Mouse (Mus musculus) embryonic facial prominence, embryonic 12.5 days (tissue): ENCODE measurements at regions not wholly inside any gene's neighbourhood (a gene's known extent, or its start where the extent isn't known, plus 50 kb on each side); places are given as distances from the start of the nearest gene placed in this dataset.

Experiments used
- ATAC-seq: fragments of 200-750 bp; cut with Nextera tagmentation; 2 replicates; pipeline ENCODE4 v1.8.0; 2017; ENCODE audit not compliant: insufficient number of reproducible peaks, insufficient read depth, low FRiP score, low TSS enrichment
- H3K27ac ChIP-seq: fragments of 300-500 bp; sonication (generic); 2 replicates; pipeline ENCODE4 v1.5.1; 2016; ENCODE audit warnings: mild to moderate bottlenecking
- H3K27me3 ChIP-seq: fragments of 300-500 bp; sonication (generic); 2 replicates; pipeline ENCODE4 v1.6.1; 2016; ENCODE audit warnings: mild to moderate bottlenecking, moderate library complexity
- H3K36me3 ChIP-seq: fragments of 300-500 bp; sonication (generic); 2 replicates; pipeline ENCODE4 v1.6.1; 2016; ENCODE audit warnings: mild to moderate bottlenecking
- H3K4me1 ChIP-seq: fragments of 300-500 bp; sonication (generic); 2 replicates; pipeline ENCODE4 v1.6.1; 2016
- H3K4me2 ChIP-seq: fragments of 300-500 bp; sonication (generic); replicated peaks from 2 replicates; pipeline ENCODE4 v1.6.1; 2016; ENCODE audit warnings: mild to moderate bottlenecking, moderate library complexity
- H3K4me3 ChIP-seq: fragments of 300-500 bp; sonication (generic); 2 replicates; pipeline ENCODE4 v1.5.1; 2016; ENCODE audit warnings: mild to moderate bottlenecking
- H3K9ac ChIP-seq: fragments of 300-500 bp; sonication (generic); 2 replicates; pipeline ENCODE4 v1.6.1; 2016; ENCODE audit warnings: mild to moderate bottlenecking, moderate library complexity
- H3K9me3 ChIP-seq: fragments of 300-500 bp; sonication (generic); 2 replicates; pipeline ENCODE4 v1.6.1; 2016; ENCODE audit warnings: mild to moderate bottlenecking, moderate library complexity
- WGBS: fragments of 180-500 bp; shearing (Covaris S2); methylation state at CpG from one replicate; pipeline ENCODE4 v1.1.7; 2016; 5-methylcytosine and 5-hydroxymethylcytosine counted together

GRCm38 (mm10) chr6:104055996-104056395 lies 436.6 kb upstream of the Cntn6 start:
- Histone ChIP-seq H3K27me3 (no peaks in the 10 kb centered on the region), H3K27ac (no peak overlapping the region), H3K9ac (no peak overlapping the region), H3K4me3 (no peak overlapping the region), H3K4me2 (no peak overlapping the region), H3K36me3 (no peaks in the 10 kb centered on the region), H3K4me1 (no peaks in the 10 kb centered on the region), H3K9me3 (no peaks in the 10 kb centered on the region)
- no peak for ATAC-seq
- 84% methylated on average over 1 of the region's 1 CpGs for WGBS

- Histone ChIP-seq H3K27ac (no peak overlapping the region), H3K4me2 (no peak overlapping the region), H3K36me3 (no peaks in the 10 kb centered on the region), H3K4me3 (no peak overlapping the region), H3K9me3 (no peaks in the 10 kb centered on the region), H3K4me1 (no peaks in the 10 kb centered on the region), H3K9ac (no peak overlapping the region), H3K27me3 (no peaks in the 10 kb centered on the region)
- ATAC-seq: no peak
Observed at GRCm38 (mm10) chr6:104061692-104062263, 430.8 kb upstream of the Cntn6 start.

- WGBS: 50% methylated on average over 3 of the region's 3 CpGs
- H3K9ac ChIP-seq: no peak overlapping the region
- ATAC-seq: no peak
Observed at GRCm38 (mm10) chr6:104080581-104080980, 412.0 kb upstream of the Cntn6 start.

GRCm38 (mm10) chr6:104082242-104082641 lies 410.3 kb upstream of the Cntn6 start:
- Histone ChIP-seq H3K9ac (no peak overlapping the region), H3K9me3 (no peaks in the 10 kb centered on the region), H3K4me1 (no peaks in the 10 kb centered on the region), H3K4me2 (no peak overlapping the region), H3K4me3 (no peak overlapping the region), H3K36me3 (no peaks in the 10 kb centered on the region), H3K27me3 (0 out of 2 replicates have a peak, but pooled peaks cover 2% of the 10 kb centered on the region), H3K27ac (no peak overlapping the region)
- ATAC-seq: no peak
- WGBS: 83% methylated on average over 2 of the region's 2 CpGs

More at GRCm38 (mm10) chr6:104080581-104080980, 412.0 kb upstream of the Cntn6 start:
- no peak overlapping the region for H3K27ac ChIP-seq
- no peaks in the 10 kb centered on the region for H3K9me3 ChIP-seq
- no peak overlapping the region for H3K4me2 ChIP-seq
- no peaks in the 10 kb centered on the region for H3K36me3 ChIP-seq
- H3K4me1 ChIP-seq: no peaks in the 10 kb centered on the region
- 0 out of 2 replicates have a peak, but pooled peaks cover 2% of the 10 kb centered on the region for H3K27me3 ChIP-seq
- H3K4me3 ChIP-seq: no peak overlapping the region

- 81% methylated on average over 5 of the region's 5 CpGs for WGBS
- ATAC-seq: no peak
Observed at GRCm38 (mm10) chr6:104108386-104108785, 384.2 kb upstream of the Cntn6 start.

More at GRCm38 (mm10) chr6:104108386-104108785, 384.2 kb upstream of the Cntn6 start:
- no peaks in the 10 kb centered on the region for H3K9me3 ChIP-seq
- H3K27me3 ChIP-seq: no peaks in the 10 kb centered on the region
- no peak overlapping the region for H3K9ac ChIP-seq
- H3K36me3 ChIP-seq: no peaks in the 10 kb centered on the region
- no peak overlapping the region for H3K4me3 ChIP-seq
- no peak overlapping the region for H3K27ac ChIP-seq
- H3K4me1 ChIP-seq: no peaks in the 10 kb centered on the region
- H3K4me2 ChIP-seq: no peak overlapping the region
